Mouse (Mus musculus) yolk sac, embryonic 10.5 days (tissue): Measurements from ENCODE around the gene Dyx1c1.

ENCODE experiments used
- DNase-seq: peaks from one replicate; pipeline ENCODE4 v3.0.0-alpha.2; 2017; ENCODE audit warnings: low spot score

Gene Dyx1c1

DNA sequence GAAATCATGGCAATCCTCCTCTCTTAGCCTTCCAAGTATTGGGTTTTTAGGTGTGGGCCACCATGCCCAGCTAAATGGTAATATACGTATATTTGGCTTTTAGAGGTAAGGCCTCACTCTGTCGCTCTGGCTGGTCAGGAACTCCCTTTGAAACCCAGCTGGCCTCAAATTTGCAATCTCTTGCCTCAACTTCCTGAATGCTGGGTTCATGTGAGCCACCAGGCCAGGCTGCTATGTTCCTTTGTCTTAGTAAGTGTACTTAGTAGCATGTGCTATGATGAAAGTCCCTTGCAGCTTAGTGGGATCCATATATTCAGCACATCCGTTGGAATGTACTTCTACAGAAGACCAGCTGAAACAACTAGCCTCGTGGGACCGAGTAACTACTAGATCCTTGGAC, 16.1 kb downstream of the Dyx1c1 start:
- DNase-seq = no peak

- DNase-seq = no peak
Measured at GRCm38 (mm10) chr9:72975242-72975641, 16.7 kb downstream of the Dyx1c1 start.

GRCm38 (mm10) chr9:72983066-72983465, 24.5 kb downstream of the Dyx1c1 start:
- no peak for DNase-seq

GRCm38 (mm10) chr9:72985250-72986220, 26.9 kb downstream of the Dyx1c1 start, which contains the start of the genes Ccpg1os and Ccpg1:
TSS of gene Ccpg1os (minus strand) at chr9:72985382.
TSS of gene Ccpg1 (plus strand) at chr9:72985429.
- peak; percentile 95 for DNase-seq

GRCm38 (mm10) chr9:72987703-72988102, 29.1 kb downstream of the Dyx1c1 start:
- no peak for DNase-seq

DNA sequence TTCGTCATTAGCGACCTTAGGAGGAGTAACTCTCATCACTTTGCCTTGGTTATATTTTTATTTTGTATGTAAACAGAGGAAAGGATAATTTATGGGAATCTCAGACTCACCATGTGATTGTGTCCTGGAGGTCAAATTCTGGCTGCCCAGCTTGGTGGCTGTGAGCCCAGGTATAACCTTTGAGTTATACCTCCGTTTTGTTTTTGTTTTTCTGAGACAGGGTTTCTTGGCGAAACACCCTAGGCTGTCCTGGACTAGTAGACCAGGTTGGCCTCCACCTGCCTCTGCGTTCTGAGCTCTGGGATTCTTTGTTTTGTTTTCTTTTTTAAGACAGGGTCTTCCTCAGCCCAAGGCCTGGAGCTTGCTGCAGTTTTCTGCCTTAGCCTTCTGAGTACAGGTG, 30.1 kb downstream of the Dyx1c1 start:
- no peak for DNase-seq

DNA sequence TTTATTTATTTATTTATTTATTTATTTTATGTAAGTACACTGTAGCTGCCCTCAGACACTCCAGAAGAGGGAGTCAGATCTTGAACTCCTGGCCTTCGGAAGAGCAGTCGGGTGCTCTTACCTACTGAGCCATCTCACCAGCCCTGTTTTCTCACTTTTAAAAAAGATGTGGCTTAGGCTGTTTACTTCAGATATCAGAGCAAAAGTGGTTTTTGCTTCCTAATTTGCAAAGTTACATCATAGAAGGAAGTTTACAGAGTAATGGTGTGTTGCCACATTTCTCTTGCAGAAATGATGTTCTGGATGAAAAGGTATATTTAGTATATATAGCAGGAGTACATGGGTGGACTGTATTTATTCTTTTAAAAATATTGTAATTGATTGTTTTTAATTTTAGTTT, 32.8 kb downstream of the Dyx1c1 start:
- DNase-seq = no peak

- DNase-seq = no peak
Measured at GRCm38 (mm10) chr9:72992576-72992975, 34.0 kb downstream of the Dyx1c1 start.

DNA sequence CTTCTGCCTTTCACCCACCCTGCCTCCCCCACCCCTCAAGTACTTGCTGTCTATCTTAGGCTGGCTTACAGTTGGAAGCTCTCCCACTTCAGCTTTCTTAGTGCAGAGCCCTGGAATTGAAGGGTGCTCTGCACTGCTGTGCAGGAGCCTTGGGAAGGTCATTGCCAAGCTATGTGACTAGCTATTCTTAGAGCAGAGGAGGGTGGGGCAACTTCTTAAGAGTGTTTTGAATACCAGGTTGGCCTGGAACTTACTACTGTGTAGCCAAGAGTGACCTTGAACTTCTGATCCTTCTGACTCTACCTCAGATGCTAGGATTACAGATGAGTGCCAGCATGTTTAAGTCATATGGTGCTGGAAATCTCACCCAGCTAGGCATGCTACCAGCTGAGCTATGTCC, 37.6 kb downstream of the Dyx1c1 start:
- DNase-seq = no peak

- DNase-seq = no peak
Measured at GRCm38 (mm10) chr9:72996806-72997205, 38.2 kb downstream of the Dyx1c1 start.

GRCm38 (mm10) chr9:73000487-73000886, 41.9 kb downstream of the Dyx1c1 start:
- no peak for DNase-seq

DNA sequence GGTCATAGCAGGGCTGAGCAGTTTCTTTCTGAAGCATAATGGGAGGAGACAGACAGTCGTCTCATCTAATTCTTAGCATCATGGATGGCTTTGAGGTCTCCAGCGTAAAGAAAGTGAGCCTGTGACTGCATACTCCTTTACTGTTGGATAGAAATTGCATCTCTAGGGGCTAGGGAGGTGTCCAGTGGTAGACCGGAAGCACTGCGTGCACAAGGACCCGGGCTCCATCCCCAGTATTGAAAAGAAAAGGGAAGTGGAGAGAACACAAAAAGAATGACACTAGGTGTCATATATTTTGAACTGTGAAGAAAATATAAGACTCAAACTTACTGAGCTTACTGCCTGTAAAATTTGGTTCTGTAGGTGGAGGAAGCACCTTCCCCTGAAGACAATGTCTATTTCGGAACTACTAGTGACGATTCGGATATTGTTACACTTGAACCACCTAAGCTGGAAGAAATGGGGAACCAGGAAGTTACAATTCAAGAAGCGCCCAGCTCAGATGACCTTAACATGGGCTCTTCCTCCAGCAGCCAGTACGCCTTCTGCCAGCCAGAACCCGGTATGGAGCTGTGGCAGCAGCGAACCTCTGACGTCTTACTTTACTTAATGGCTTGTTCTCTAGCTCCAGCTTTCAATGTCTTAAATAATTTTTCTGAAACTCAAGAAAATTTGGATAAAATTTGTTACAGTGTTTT, 42.9 kb downstream of the Dyx1c1 start:
- DNase-seq = no peak

GRCm38 (mm10) chr9:73002177-73002576, 43.6 kb downstream of the Dyx1c1 start:
- DNase-seq = no peak

- no peak for DNase-seq
Measured at GRCm38 (mm10) chr9:73004076-73004475, 45.5 kb downstream of the Dyx1c1 start.

GRCm38 (mm10) chr9:73005106-73005505, 46.5 kb downstream of the Dyx1c1 start:
- no peak for DNase-seq

DNA sequence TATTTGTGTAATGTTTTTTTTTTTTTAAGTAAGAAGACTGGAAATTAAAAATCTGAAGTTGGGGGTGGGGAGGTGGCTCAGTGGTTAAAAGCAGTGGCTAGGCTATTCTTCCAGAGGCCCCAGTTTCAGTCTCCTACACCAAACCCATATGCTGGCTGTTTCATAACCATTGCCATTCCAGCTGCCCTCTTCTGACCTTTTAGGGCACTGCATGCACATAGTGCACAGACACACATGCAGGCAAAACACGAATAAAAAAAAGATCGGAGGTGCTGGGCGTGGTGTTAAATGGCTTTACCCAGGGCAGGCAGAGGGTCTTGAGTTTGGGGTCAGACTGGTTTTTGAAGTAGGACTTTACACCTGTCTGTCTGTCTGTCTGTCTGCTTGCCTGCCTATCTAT, 47.6 kb downstream of the Dyx1c1 start:
- no peak for DNase-seq

GRCm38 (mm10) chr9:73008384-73008783, 49.8 kb downstream of the Dyx1c1 start:
- no peak for DNase-seq

DNA sequence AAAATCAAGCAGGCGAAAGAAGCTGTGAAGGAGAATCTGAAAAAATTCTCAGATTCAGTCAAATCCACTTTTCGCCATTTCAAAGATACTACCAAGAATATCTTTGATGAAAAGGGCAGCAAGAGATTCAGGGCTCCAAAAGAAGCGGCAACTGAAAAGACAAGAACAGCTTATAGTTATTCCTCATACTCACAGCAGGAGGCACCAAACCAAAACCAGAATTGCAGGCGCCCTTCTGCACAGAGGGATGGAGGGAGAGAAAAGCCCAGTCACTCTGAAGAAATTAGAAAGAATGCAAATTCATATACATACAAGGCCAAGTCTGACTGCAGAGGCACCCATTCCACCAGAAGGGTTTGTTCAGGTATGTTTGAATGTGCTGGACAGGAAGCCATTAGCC, 54.0 kb downstream of the Dyx1c1 start:
- no peak for DNase-seq

- no peak for DNase-seq
Measured at GRCm38 (mm10) chr9:73014724-73015123, 56.1 kb downstream of the Dyx1c1 start.

- DNase-seq = no peak
Measured at GRCm38 (mm10) chr9:73019841-73020240, 61.3 kb downstream of the Dyx1c1 start.

- no peak for DNase-seq
Measured at GRCm38 (mm10) chr9:73020566-73021097, 62.0 kb downstream of the Dyx1c1 start.
